Mouse (Mus musculus) splenic B cell, adult 2 months (primary cell): ENCODE results near the gene Zfp940.

ENCODE experiments used
- DNase-seq: peaks from one replicate; pipeline ENCODE4 v3.0.0-alpha.2; 2011; ENCODE audit warnings: low read depth, low spot score
- H3K27me3 ChIP-seq: 2 replicates; pipeline ENCODE4 v1.6.1; 2012; ENCODE audit warnings: mild to moderate bottlenecking, low read length, moderate library complexity, mixed read lengths; ENCODE audit not compliant: control insufficient read depth, poor library complexity, insufficient read depth, severe bottlenecking
- H3K36me3 ChIP-seq: 2 replicates; pipeline ENCODE4 v1.6.1; 2012; ENCODE audit warnings: mild to moderate bottlenecking, low read length, moderate library complexity, mixed read lengths; ENCODE audit not compliant: control insufficient read depth, poor library complexity, insufficient read depth, severe bottlenecking

The Zfp940 gene

DNA sequence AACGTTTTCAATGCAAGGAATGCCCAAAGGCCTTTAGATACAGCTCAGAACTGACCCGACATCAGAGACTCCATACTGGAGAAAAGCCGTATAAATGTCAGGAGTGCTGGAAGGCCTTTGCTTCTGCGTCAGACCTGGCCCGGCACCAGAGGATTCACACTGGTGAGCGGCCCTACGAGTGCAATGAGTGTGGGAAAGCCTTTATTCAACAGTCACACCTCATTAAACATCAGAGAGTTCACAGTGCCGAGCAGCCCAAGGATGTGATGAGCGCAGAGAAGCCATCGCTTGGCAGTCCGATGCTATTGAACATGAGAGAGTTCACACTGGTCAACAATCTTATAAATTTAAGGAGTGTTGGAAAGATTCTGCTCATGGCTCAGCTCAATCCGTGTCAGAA, 23.7 kb downstream of the Zfp940 start:
- peaks cover 12% of the 10 kb centered on the region for H3K36me3 ChIP-seq
- no peaks in the 10 kb centered on the region for H3K27me3 ChIP-seq
- no peak for DNase-seq

DNA sequence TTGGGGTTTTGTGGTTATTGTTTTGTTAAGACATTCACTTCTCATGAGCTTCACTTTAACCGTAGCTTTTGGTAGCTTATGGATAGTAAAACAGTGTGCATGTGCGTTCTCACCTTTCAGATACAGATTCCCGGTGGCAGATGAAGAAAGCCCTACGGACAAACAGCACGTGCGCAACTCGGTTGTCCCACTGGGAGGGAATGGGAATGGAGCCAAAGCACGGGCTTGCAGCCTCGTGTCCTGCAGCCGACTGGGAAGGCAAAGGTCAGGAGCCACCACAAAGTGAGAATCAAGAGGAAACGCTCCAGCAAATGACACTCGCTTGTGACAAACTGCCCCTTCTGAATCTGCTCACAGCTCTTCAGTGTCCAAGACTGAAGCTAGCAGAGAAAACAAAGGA, 25.5 kb downstream of the Zfp940 start:
- Histone ChIP-seq H3K36me3 (peaks cover 14% of the 10 kb centered on the region), H3K27me3 (no peaks in the 10 kb centered on the region)
- no peak for DNase-seq

DNA sequence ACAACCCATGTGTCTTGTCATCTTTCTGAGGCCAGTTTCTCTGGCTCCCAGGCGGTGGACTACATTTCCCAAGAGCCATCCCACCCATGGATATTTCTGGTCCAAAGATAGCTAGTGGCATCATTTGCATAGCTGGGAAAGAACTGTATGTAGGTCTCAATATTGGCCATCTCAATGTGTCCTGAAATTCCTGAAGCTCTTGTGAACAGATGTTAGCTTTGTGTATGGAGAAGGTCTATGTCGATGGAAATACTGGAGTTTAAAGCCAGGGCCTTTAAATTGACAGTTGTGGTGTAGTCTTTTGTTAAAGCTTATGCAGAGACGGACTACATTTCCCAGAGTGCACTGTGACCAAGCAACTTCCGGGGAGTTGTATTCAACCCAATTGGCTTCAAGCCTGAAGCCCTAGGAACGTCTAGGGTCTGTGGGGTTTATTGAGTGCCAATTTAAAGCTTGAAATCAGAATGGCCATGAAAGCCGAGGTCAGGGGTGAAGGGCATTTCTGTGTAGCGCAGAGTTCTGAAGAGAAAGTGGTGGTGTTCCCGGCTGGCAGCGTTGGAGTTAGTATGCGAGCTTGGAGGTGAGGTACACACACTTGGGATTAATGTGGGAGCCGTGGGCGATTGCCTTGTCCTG, 34.7 kb downstream of the Zfp940 start:
- peak; percentile 83 for DNase-seq
- peaks cover 4% of the 10 kb centered on the region for H3K36me3 ChIP-seq
- no peaks in the 10 kb centered on the region for H3K27me3 ChIP-seq

DNA sequence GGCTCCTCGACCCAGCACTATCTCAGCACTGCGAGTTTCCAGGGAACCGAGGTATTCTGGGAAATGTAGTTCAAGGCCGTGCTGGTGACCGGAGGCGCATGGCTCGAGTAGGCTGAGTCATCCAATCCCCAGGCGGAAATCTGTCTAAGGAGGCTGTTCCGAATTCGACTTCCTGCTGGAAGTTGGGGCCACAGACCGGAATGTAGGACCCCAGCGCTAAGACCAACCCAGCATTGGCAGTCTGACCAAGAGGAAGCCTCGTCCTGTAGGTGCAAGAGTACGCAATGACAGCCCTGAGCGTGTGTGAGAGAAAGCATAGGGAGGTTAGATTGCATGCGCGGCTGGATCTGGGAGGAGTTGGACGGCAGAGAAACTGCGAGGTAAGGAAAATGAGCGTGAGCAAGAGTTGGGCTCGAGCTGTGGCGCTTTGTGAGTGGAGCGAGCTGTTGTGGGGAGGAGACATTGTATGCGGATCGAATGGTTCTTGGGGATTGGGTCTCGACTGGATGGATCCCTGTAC, 37.5 kb downstream of the Zfp940 start, which contains the start of gene Zfp790:
Gene Zfp790, plus strand, starts transcription at position 205 of the 520 bp plus-strand sequence.
- Histone ChIP-seq H3K36me3 (no peaks in the 10 kb centered on the region), H3K27me3 (no peaks in the 10 kb centered on the region)
- DNase-seq = peak; percentile 90

DNA sequence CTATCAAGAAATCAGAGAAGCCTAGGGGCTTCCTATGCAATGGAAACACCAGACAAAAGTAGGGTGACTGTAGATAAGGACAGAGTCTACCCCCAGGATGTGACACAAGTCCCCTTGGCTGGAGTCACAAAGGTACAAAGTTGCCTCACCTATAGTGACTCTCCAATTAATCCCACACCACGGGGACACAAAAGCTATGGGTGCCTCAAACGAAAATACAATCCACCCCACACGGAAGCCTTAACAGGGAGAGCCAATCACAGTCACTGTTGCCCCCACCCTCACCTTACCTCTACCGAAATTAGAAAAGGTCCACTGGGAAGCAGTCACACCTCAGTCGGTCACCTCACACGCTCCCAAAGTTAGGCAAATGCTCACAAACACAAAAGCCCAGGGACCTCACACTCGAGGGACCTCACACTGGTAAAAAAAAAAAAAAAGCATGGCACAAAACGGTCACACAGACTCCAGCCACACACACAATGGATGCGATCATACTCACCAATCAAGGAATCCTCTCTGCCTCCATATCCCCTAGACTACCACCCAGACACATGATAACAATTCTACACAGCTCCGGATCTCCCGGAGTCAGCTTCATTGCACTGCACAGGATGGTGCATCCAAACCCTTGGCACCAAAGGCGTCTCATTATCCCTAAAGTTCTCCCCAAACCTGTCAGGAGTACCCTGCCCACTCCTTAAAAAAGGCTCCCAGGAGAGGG, 38.2 kb downstream of the Zfp940 start:
- no peak for DNase-seq
- no peaks in the 10 kb centered on the region for H3K27me3 ChIP-seq
- H3K36me3 ChIP-seq = no peaks in the 10 kb centered on the region

DNA sequence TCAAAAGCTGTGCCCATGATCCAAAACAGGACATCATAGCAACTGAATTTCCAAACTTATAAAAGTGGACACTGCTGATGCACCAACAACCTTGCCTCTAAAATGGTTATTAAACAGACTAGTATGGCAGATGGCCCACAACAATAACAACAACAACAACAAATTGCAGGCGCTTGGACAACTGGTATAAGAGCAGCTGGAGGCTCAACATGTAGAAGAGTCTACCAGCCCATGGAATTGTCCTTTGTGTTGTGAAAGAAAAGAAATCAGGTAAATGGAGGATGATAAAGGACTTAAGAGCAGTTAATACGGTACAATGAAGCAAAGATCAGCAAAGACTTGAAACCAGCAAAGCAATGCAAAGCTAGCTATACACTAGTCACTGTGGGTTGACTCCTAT, 39.1 kb downstream of the Zfp940 start:
- H3K36me3 ChIP-seq = no peaks in the 10 kb centered on the region
- DNase-seq = no peak
- H3K27me3 ChIP-seq = no peaks in the 10 kb centered on the region

DNA sequence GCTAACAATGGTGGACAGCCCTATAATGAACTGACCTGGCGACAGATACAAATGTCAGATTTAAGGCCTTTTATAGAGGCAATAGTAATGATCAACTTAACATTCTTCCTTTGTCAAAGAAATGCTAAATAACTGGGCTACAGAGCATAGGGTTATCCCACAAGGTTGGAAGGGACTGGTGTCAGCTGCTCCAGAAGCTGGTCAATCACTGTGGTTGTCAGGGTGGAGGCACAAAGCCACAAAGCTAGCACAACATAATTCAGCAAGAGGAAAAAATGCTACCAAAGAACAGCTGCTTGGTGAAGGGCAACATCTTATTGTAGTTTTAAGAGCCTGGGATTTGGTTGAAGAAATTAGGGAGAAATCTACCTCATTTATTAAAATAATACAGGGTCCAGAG, 41.2 kb downstream of the Zfp940 start:
- no peak for DNase-seq
- Histone ChIP-seq H3K27me3 (no peaks in the 10 kb centered on the region), H3K36me3 (no peaks in the 10 kb centered on the region)

DNA sequence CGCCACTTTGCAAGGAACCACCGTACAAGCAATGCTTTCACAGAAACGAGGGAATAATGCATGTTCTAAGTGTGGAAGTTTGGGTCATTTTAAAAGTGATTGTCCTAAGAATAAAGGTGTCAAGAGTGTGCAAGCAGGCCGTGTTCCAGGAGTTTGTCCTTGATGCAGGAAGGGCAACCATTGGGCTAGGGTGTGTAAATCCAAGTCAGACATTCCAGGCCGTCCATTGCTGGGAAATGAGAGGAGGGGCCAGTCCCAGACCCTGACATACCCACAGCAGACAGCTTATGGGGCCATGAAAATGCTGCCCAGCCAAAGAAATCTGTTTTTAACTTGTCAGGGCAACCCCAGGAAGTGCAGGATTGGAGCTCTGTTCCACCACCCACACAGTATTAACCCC, 46.4 kb downstream of the Zfp940 start:
- Histone ChIP-seq H3K36me3 (no peaks in the 10 kb centered on the region), H3K27me3 (no peaks in the 10 kb centered on the region)
- DNase-seq = no peak

DNA sequence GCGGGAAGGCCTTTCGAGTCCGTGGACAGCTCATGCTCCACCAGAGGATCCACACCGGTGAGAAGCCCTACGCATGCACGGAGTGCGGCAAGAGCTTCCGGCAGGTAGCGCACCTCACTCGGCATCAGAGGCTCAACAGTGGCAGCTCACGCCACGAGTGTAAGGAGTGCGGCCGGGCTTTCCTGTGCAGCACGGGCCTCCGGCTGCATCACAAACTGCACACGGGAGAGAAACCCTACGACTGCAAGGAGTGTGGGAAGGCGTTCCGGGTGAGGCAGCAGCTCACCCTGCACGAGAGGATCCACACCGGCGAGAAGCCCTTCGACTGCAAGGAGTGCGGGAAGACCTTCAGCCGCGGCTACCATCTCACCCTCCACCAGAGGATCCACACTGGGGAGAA, 60.6 kb downstream of the Zfp940 start:
- H3K36me3 ChIP-seq = no peaks in the 10 kb centered on the region
- no peak for DNase-seq
- no peaks in the 10 kb centered on the region for H3K27me3 ChIP-seq

DNA sequence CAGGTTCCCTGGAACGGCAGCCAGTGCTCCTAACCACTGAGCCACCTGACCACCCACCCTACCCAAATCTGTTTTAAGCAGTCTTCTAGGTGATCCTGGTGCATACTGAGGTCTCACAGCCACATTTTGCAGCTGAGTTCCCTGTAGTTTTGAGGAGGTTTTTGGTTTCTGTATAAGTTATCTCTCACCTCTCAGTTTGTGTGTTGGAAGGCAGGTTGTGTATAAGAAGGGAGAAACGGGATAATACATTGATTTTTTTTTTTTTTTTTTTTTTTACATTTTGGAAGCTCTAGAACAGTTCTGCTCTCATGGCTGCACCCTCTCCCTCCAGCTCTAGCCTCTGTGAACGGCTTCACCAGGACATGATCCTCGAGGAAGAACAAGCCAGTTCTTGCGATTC, 67.6 kb downstream of the Zfp940 start:
- no peaks in the 10 kb centered on the region for H3K36me3 ChIP-seq
- H3K27me3 ChIP-seq = no peaks in the 10 kb centered on the region
- no peak for DNase-seq

DNA sequence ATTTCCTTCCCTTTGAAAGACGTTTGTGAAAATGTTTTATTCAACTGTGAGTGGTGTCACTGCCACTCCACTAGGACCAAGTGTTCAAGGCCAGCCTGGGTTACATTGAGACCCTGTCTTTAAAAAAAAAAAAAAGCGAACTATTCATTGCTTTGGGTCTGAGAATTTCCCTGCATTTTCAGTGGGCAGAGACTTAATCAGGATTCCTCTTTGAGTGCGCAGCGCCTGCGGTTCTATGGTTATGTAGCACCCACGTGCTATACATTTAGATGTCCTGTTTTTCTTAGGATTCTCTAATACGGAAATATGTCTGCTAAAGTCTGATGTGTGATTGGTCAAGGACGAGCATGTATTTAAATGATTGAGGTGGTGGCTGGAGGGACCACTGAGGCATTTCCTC, 68.4 kb downstream of the Zfp940 start:
- DNase-seq = no peak
- no peaks in the 10 kb centered on the region for H3K36me3 ChIP-seq
- no peaks in the 10 kb centered on the region for H3K27me3 ChIP-seq

DNA sequence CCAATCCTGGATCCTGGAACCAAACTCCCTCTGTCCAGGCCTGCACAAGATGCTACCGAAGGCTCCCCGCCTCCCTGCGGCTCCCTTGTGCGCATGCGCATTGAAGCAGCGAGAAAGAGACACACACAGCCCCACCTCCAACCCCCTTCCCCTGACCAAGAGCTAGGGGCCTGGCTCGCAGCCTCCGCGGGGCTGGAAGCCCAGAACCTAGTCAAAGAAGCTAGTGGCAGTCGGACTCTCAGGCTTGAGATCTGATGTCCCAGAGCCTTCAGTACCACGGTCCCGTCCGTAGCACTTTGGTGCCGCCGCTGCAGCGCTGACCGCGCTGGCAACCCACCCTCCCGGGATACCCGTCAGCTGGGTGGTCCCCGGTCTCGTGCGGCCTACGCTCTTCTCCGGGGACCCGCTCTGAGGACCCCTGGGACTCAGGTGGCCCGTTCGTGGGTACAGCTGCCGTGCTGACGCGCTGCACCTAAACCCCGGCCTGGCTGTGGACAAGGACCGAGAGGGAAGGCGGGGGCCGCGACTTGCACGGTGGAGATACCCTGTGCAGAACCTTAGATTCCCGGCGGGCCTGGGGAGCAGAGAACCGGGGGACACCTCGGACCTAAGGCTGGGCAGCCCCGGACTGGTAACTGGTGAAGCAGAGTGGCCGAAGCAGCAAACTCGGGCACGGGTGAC, 69.5 kb downstream of the Zfp940 start, which contains the start of gene Zfp30:
Gene Zfp30, plus strand, starts transcription at position 128 of the 681 bp plus-strand sequence.
- DNase-seq = peak; percentile 75
- H3K36me3 ChIP-seq = no peaks in the 10 kb centered on the region
- no peaks in the 10 kb centered on the region for H3K27me3 ChIP-seq
